Mouse (Mus musculus): ENCODE results near the gene Abcd3.

Gene Abcd3

GRCm38 (mm10) chr3:121738742-121739342, 76.3 kb downstream of the Abcd3 start:
- DNase-seq (ENCODE audit: low read depth, low spot score) = no peak

GRCm38 (mm10) chr3:121737901-121738300, 77.2 kb downstream of the Abcd3 start:
- no peak for DNase-seq (ENCODE audit: low read depth, low spot score)

- no peak for DNase-seq (ENCODE audit: low read depth, low spot score)
Measured at GRCm38 (mm10) chr3:121737453-121737852, 77.6 kb downstream of the Abcd3 start.

- DNase-seq (ENCODE audit: low read depth, low spot score) = peak; percentile 65
Measured at GRCm38 (mm10) chr3:121736025-121736744, 78.9 kb downstream of the Abcd3 start.

- no peak for DNase-seq (ENCODE audit: low read depth, low spot score)
Measured at GRCm38 (mm10) chr3:121735542-121735941, 79.6 kb downstream of the Abcd3 start.

- DNase-seq (ENCODE audit: low read depth, low spot score) = no peak
Measured at GRCm38 (mm10) chr3:121729678-121730077, 85.4 kb downstream of the Abcd3 start.

GRCm38 (mm10) chr3:121725651-121726050, 89.5 kb downstream of the Abcd3 start:
- no peak for DNase-seq (ENCODE audit: low read depth, low spot score)

GRCm38 (mm10) chr3:121724553-121724952, 90.5 kb downstream of the Abcd3 start:
- no peak for DNase-seq (ENCODE audit: low read depth, low spot score)

- DNase-seq (ENCODE audit: low read depth, low spot score) = no peak
Measured at GRCm38 (mm10) chr3:121723968-121724524, 91.1 kb downstream of the Abcd3 start.

GRCm38 (mm10) chr3:121722971-121723844, 91.9 kb downstream of the Abcd3 start, which contains the start of gene F3:
F3 (plus strand) TSS chr3:121723537.
- DNase-seq (ENCODE audit: low read depth, low spot score) = peak; percentile 78

GRCm38 (mm10) chr3:121721691-121722070, 93.4 kb downstream of the Abcd3 start:
- DNase-seq (ENCODE audit: low read depth, low spot score) = no peak

GRCm38 (mm10) chr3:121720801-121721690, 94.1 kb downstream of the Abcd3 start:
- no peak for DNase-seq (ENCODE audit: low read depth, low spot score)

- DNase-seq (ENCODE audit: low read depth, low spot score) = no peak
Measured at GRCm38 (mm10) chr3:121719701-121720100, 95.4 kb downstream of the Abcd3 start.

- DNase-seq (ENCODE audit: low read depth, low spot score) = no peak
Measured at GRCm38 (mm10) chr3:121718679-121719078, 96.4 kb downstream of the Abcd3 start.

- DNase-seq (ENCODE audit: low read depth, low spot score) = no peak
Measured at GRCm38 (mm10) chr3:121716480-121716879, 98.6 kb downstream of the Abcd3 start.

GRCm38 (mm10) chr3:121715741-121716459, 99.2 kb downstream of the Abcd3 start:
- DNase-seq (ENCODE audit: low read depth, low spot score) = no peak

- DNase-seq (ENCODE audit: low read depth, low spot score) = no peak
Measured at GRCm38 (mm10) chr3:121715336-121715735, 99.8 kb downstream of the Abcd3 start.

- DNase-seq (ENCODE audit: low read depth, low spot score) = no peak
Measured at GRCm38 (mm10) chr3:121714461-121714860, 100.6 kb downstream of the Abcd3 start.

GRCm38 (mm10) chr3:121713816-121714215, 101.3 kb downstream of the Abcd3 start:
- no peak for DNase-seq (ENCODE audit: low read depth, low spot score)

- DNase-seq (ENCODE audit: low read depth, low spot score) = no peak
Measured at GRCm38 (mm10) chr3:121713151-121713701, 101.9 kb downstream of the Abcd3 start.

Measured in forelimb bud, embryonic 11.5 days (tissue).